Mouse (Mus musculus): ENCODE data around the gene Ralb. TPM values are rescaled to one million over a fixed set of nuclear protein-coding genes. Genes with fewer than 3 reads are reported as not detected.

Gene Ralb
- polyA plus RNA-seq, 1 experiment from 2014 or later, result 102 TPM

- Histone ChIP-seq H3K9me3 (replicated peaks; ENCODE audit: control insufficient read depth, low read length) (no peaks in the 10 kb centered on the region), H3K4me1 (ENCODE audit: control insufficient read depth, insufficient read depth, low read length) (no peaks in the 10 kb centered on the region), H3K4me3 (ENCODE audit: low read depth, low read length) (no peak overlapping the region), H3K27ac (replicated peaks; ENCODE audit: low read depth, low read length) (no peak overlapping the region), H3K27me3 (ENCODE audit: control insufficient read depth, insufficient read depth, low read length) (no peaks in the 10 kb centered on the region), H3K9ac (replicated peaks; ENCODE audit: low read length) (no peak overlapping the region), H3K36me3 (replicated peaks; ENCODE audit: control insufficient read depth, insufficient read depth, low read depth, low read length) (peaks cover 5% of the 10 kb centered on the region), H3K4me2 (ENCODE audit: low read depth, low read length) (no peak overlapping the region)
- DNase-seq (ENCODE audit: low spot score) (no peak), ATAC-seq (replicated peaks; ENCODE audit: insufficient number of reproducible peaks, low FRiP score, low TSS enrichment, low read depth) (no peak)
- WGBS, result 84% methylated on average over 18 of the region's 18 CpGs
Observed at GRCm38 (mm10) chr1:119533093-119533805, 28.7 kb upstream of the Ralb start.

GRCm38 (mm10) chr1:119532165-119532564 is 27.6 kb upstream of the Ralb start:
- Histone ChIP-seq H3K9ac (replicated peaks; ENCODE audit: low read length) (no peak overlapping the region), H3K27ac (replicated peaks; ENCODE audit: low read depth, low read length) (no peak overlapping the region), H3K9me3 (replicated peaks; ENCODE audit: control insufficient read depth, low read length) (no peaks in the 10 kb centered on the region), H3K4me3 (ENCODE audit: low read depth, low read length) (no peak overlapping the region), H3K4me2 (ENCODE audit: low read depth, low read length) (no peak overlapping the region), H3K27me3 (ENCODE audit: control insufficient read depth, insufficient read depth, low read length) (no peaks in the 10 kb centered on the region), H3K4me1 (ENCODE audit: control insufficient read depth, insufficient read depth, low read length) (no peaks in the 10 kb centered on the region), H3K36me3 (replicated peaks; ENCODE audit: control insufficient read depth, insufficient read depth, low read depth, low read length) (peaks cover 5% of the 10 kb centered on the region)
- WGBS, result 93% methylated on average over 6 of the region's 6 CpGs
- ATAC-seq (replicated peaks; ENCODE audit: insufficient number of reproducible peaks, low FRiP score, low TSS enrichment, low read depth) (peak; percentile 77), DNase-seq (ENCODE audit: low spot score) (no peak)

GRCm38 (mm10) chr1:119530941-119531340 is 26.3 kb upstream of the Ralb start:
- DNase-seq (ENCODE audit: low spot score) (no peak), ATAC-seq (replicated peaks; ENCODE audit: insufficient number of reproducible peaks, low FRiP score, low TSS enrichment, low read depth) (no peak)
- no peak overlapping the region for H3K9ac ChIP-seq (replicated peaks; ENCODE audit: low read length)
- H3K27me3 ChIP-seq (ENCODE audit: control insufficient read depth, insufficient read depth, low read length), result no peaks in the 10 kb centered on the region
- H3K9me3 ChIP-seq (replicated peaks; ENCODE audit: control insufficient read depth, low read length), result no peaks in the 10 kb centered on the region
- no peaks in the 10 kb centered on the region for H3K4me1 ChIP-seq (ENCODE audit: control insufficient read depth, insufficient read depth, low read length)
- no peak overlapping the region for H3K27ac ChIP-seq (replicated peaks; ENCODE audit: low read depth, low read length)
- H3K4me2 ChIP-seq (ENCODE audit: low read depth, low read length), result no peak overlapping the region
- no peak overlapping the region for H3K4me3 ChIP-seq (ENCODE audit: low read depth, low read length)
- 96% methylated on average over 13 of the region's 13 CpGs for WGBS
- H3K36me3 ChIP-seq (replicated peaks; ENCODE audit: control insufficient read depth, insufficient read depth, low read depth, low read length), result peaks cover 5% of the 10 kb centered on the region

- H3K27ac ChIP-seq (replicated peaks; ENCODE audit: low read depth, low read length), result peak within 1 kb of the TSS; percentile 29
- H3K4me2 ChIP-seq (ENCODE audit: low read depth, low read length), result peak within 1 kb of the TSS; percentile 81
- ATAC-seq (replicated peaks; ENCODE audit: insufficient number of reproducible peaks, low FRiP score, low TSS enrichment, low read depth), result peak; percentile 97
- H3K4me1 ChIP-seq (ENCODE audit: control insufficient read depth, insufficient read depth, low read length), result no peaks in the 10 kb centered on the region
- 1% methylated on average over 63 of the region's 82 CpGs for WGBS
- H3K27me3 ChIP-seq (ENCODE audit: control insufficient read depth, insufficient read depth, low read length), result no peaks in the 10 kb centered on the region
- H3K9me3 ChIP-seq (replicated peaks; ENCODE audit: control insufficient read depth, low read length), result no peaks in the 10 kb centered on the region
- H3K9ac ChIP-seq (replicated peaks; ENCODE audit: low read length), result peak within 1 kb of the TSS; percentile 74
- H3K4me3 ChIP-seq (ENCODE audit: low read depth, low read length), result peak within 1 kb of the TSS; percentile 51
- peak; percentile 90 for DNase-seq (ENCODE audit: low spot score)
- H3K36me3 ChIP-seq (replicated peaks; ENCODE audit: control insufficient read depth, insufficient read depth, low read depth, low read length), result peaks cover 5% of the 10 kb centered on the region
Observed at GRCm38 (mm10) chr1:119525689-119526591, 21.3 kb upstream of the Ralb start, which contains the start of gene Tmem185b. Tmem185b (plus strand) TSS chr1:119526160.

GRCm38 (mm10) chr1:119525004-119525444 is 20.4 kb upstream of the Ralb start:
- H3K27ac ChIP-seq (replicated peaks; ENCODE audit: low read depth, low read length), result no peak overlapping the region
- peak overlapping the region; percentile 51 for H3K4me3 ChIP-seq (ENCODE audit: low read depth, low read length)
- H3K9ac ChIP-seq (replicated peaks; ENCODE audit: low read length), result peak overlapping the region; percentile 74; the same call in 1 of the 2 replicates
- no peaks in the 10 kb centered on the region for H3K4me1 ChIP-seq (ENCODE audit: control insufficient read depth, insufficient read depth, low read length)
- H3K27me3 ChIP-seq (ENCODE audit: control insufficient read depth, insufficient read depth, low read length), result no peaks in the 10 kb centered on the region
- 36% methylated on average over 5 of the region's 5 CpGs for WGBS
- ATAC-seq (replicated peaks; ENCODE audit: insufficient number of reproducible peaks, low FRiP score, low TSS enrichment, low read depth), result no peak
- no peak for DNase-seq (ENCODE audit: low spot score)
- H3K9me3 ChIP-seq (replicated peaks; ENCODE audit: control insufficient read depth, low read length), result no peaks in the 10 kb centered on the region
- peak overlapping the region; percentile 81 for H3K4me2 ChIP-seq (ENCODE audit: low read depth, low read length)
- H3K36me3 ChIP-seq (replicated peaks; ENCODE audit: control insufficient read depth, insufficient read depth, low read depth, low read length), result peaks cover 5% of the 10 kb centered on the region

- peaks cover 1% of the 10 kb centered on the region for H3K36me3 ChIP-seq (replicated peaks; ENCODE audit: control insufficient read depth, insufficient read depth, low read depth, low read length)
- H3K4me2 ChIP-seq (ENCODE audit: low read depth, low read length), result no peak overlapping the region
- no peaks in the 10 kb centered on the region for H3K9me3 ChIP-seq (replicated peaks; ENCODE audit: control insufficient read depth, low read length)
- 85% methylated on average over 7 of the region's 7 CpGs for WGBS
- H3K27me3 ChIP-seq (ENCODE audit: control insufficient read depth, insufficient read depth, low read length), result no peaks in the 10 kb centered on the region
- H3K4me3 ChIP-seq (ENCODE audit: low read depth, low read length), result no peak overlapping the region
- no peak for DNase-seq (ENCODE audit: low spot score)
- no peak overlapping the region for H3K9ac ChIP-seq (replicated peaks; ENCODE audit: low read length)
- ATAC-seq (replicated peaks; ENCODE audit: insufficient number of reproducible peaks, low FRiP score, low TSS enrichment, low read depth), result no peak
- no peak overlapping the region for H3K27ac ChIP-seq (replicated peaks; ENCODE audit: low read depth, low read length)
- no peaks in the 10 kb centered on the region for H3K4me1 ChIP-seq (ENCODE audit: control insufficient read depth, insufficient read depth, low read length)
Observed at GRCm38 (mm10) chr1:119523826-119524225, 19.2 kb upstream of the Ralb start.

- DNase-seq (ENCODE audit: low spot score) (no peak), ATAC-seq (replicated peaks; ENCODE audit: insufficient number of reproducible peaks, low FRiP score, low TSS enrichment, low read depth) (no peak)
- Histone ChIP-seq H3K36me3 (replicated peaks; ENCODE audit: control insufficient read depth, insufficient read depth, low read depth, low read length) (no peaks in the 10 kb centered on the region; the same call in 1 of the 2 replicates), H3K9ac (replicated peaks; ENCODE audit: low read length) (no peak overlapping the region), H3K27ac (replicated peaks; ENCODE audit: low read depth, low read length) (no peak overlapping the region), H3K4me3 (ENCODE audit: low read depth, low read length) (no peak overlapping the region), H3K27me3 (ENCODE audit: control insufficient read depth, insufficient read depth, low read length) (no peaks in the 10 kb centered on the region), H3K4me1 (ENCODE audit: control insufficient read depth, insufficient read depth, low read length) (no peaks in the 10 kb centered on the region), H3K4me2 (ENCODE audit: low read depth, low read length) (no peak overlapping the region), H3K9me3 (replicated peaks; ENCODE audit: control insufficient read depth, low read length) (no peaks in the 10 kb centered on the region)
- 81% methylated on average over 7 of the region's 7 CpGs for WGBS
Observed at GRCm38 (mm10) chr1:119523369-119523768, 18.8 kb upstream of the Ralb start.

GRCm38 (mm10) chr1:119522726-119523125 is 18.1 kb upstream of the Ralb start:
- Histone ChIP-seq H3K27me3 (ENCODE audit: control insufficient read depth, insufficient read depth, low read length) (no peaks in the 10 kb centered on the region), H3K27ac (replicated peaks; ENCODE audit: low read depth, low read length) (no peak overlapping the region), H3K4me1 (ENCODE audit: control insufficient read depth, insufficient read depth, low read length) (no peaks in the 10 kb centered on the region), H3K4me2 (ENCODE audit: low read depth, low read length) (no peak overlapping the region), H3K4me3 (ENCODE audit: low read depth, low read length) (no peak overlapping the region), H3K9ac (replicated peaks; ENCODE audit: low read length) (no peak overlapping the region), H3K36me3 (replicated peaks; ENCODE audit: control insufficient read depth, insufficient read depth, low read depth, low read length) (no peaks in the 10 kb centered on the region), H3K9me3 (replicated peaks; ENCODE audit: control insufficient read depth, low read length) (no peaks in the 10 kb centered on the region)
- 80% methylated on average over 4 of the region's 4 CpGs for WGBS
- DNase-seq (ENCODE audit: low spot score) (no peak), ATAC-seq (replicated peaks; ENCODE audit: insufficient number of reproducible peaks, low FRiP score, low TSS enrichment, low read depth) (no peak)
